Mouse (Mus musculus) kidney, adult 2 months (tissue): ENCODE measurements around the gene Mrps18c.

Source experiments
- CTCF ChIP-seq: fragments of 200-500 bp; conservative IDR thresholded peaks from 2 replicates; pipeline ENCODE4 v1.5.1; 2011; ENCODE audit warnings: low read depth, mild to moderate bottlenecking, control low read depth, low read length, moderate library complexity, mixed read lengths; ENCODE audit not compliant: insufficient read depth, insufficient read length
- POLR2A ChIP-seq: fragments of 200-500 bp; IDR thresholded peaks from one replicate; pipeline ENCODE4 v1.6.1; 2011; ENCODE audit warnings: low read depth, low read length, control low read depth

GRCm38 (mm10) chr5:100845485-100845847 lies 47.0 kb downstream of the Mrps18c start, which contains the start of gene Gpat3:
- TF ChIP-seq POLR2A (no peak), CTCF (no peak)
